Mouse (Mus musculus) small intestine, adult 2 months (tissue): ENCODE results near the gene Rbm14. TPM values are rescaled to one million over a fixed set of nuclear protein-coding genes. Genes with fewer than 3 reads are reported as not detected.

ENCODE experiments used
- H3K27ac ChIP-seq: fragments of 200-500 bp; 2 replicates; pipeline ENCODE4 v1.5.1; 2012; ENCODE audit warnings: low read depth, low read length, control low read depth, inconsistent platforms; ENCODE audit not compliant: insufficient read depth
- H3K27me3 ChIP-seq: fragments of 200-500 bp; 2 replicates; pipeline ENCODE4 v1.6.1; 2012; ENCODE audit warnings: mild to moderate bottlenecking, moderate library complexity, low read length, inconsistent platforms; ENCODE audit not compliant: control insufficient read depth, insufficient read depth
- H3K36me3 ChIP-seq: fragments of 200-500 bp; 2 replicates; pipeline ENCODE4 v1.6.1; 2012; ENCODE audit warnings: mild to moderate bottlenecking, low read length, control low read depth, inconsistent platforms; ENCODE audit not compliant: control insufficient read depth, insufficient read depth
- H3K4me1 ChIP-seq: fragments of 200-500 bp; 2 replicates; pipeline ENCODE4 v1.6.1; 2012; ENCODE audit warnings: low read length, inconsistent platforms, mixed read lengths; ENCODE audit not compliant: control insufficient read depth, insufficient read depth, insufficient read length
- H3K4me3 ChIP-seq: fragments of 200-500 bp; 2 replicates; pipeline ENCODE4 v1.5.1; 2012; ENCODE audit warnings: low read depth, mild to moderate bottlenecking, control low read depth, inconsistent platforms, low read length, moderate library complexity
- CTCF ChIP-seq: fragments of 200-500 bp; IDR thresholded peaks from 2 replicates; pipeline ENCODE4 v1.5.1; 2012; ENCODE audit warnings: low read depth, mild to moderate bottlenecking, control low read depth, inconsistent platforms, low read length, moderate library complexity, mixed read lengths; ENCODE audit not compliant: insufficient replicate concordance, insufficient read length; ENCODE audit errors: extremely low read depth
- POLR2A ChIP-seq: fragments of 200-500 bp; IDR thresholded peaks from 2 replicates; pipeline ENCODE4 v1.6.1; 2012; ENCODE audit warnings: low read depth, mild to moderate bottlenecking, control low read depth, inconsistent platforms, low read length, moderate library complexity
- WGBS: fragments of 180-500 bp; shearing (Covaris S2); methylation state at CpG from one replicate; pipeline ENCODE4 v1.1.7; 2018; 5-methylcytosine and 5-hydroxymethylcytosine counted together
- polyA plus RNA-seq: library from polyadenylated mRNA; depleted of rRNA; stranded (reverse); fragments of >200 nt; gene quantifications from 2 replicates; pipeline ENCODE4 v1.2.3, GENCODE M21; 2012

The Rbm14 gene
- polyA plus RNA-seq, 1 experiment = 65.3 TPM

- H3K27ac ChIP-seq = peak overlapping the region; percentile 84
- no peaks in the 10 kb centered on the region for H3K36me3 ChIP-seq
- WGBS = under 1% methylated on average over 12 of the region's 12 CpGs
- TF ChIP-seq POLR2A (no peak; the same call in 1 of the 2 replicates), CTCF (no peak)
- peak overlapping the region; percentile 62 for H3K4me3 ChIP-seq
- H3K27me3 ChIP-seq = no peaks in the 10 kb centered on the region
- peaks cover 10% of the 10 kb centered on the region; the same call in 1 of the 2 replicates for H3K4me1 ChIP-seq
These were observed 442 bp upstream of the Rbm14 start for GRCm38 (mm10) chr19:4811909-4812242.

GRCm38 (mm10) chr19:4810746-4811062, 730 bp downstream of the Rbm14 start:
- under 1% methylated on average over 17 of the region's 17 CpGs for WGBS
- Histone ChIP-seq H3K27ac (peak overlapping the region; percentile 81), H3K4me1 (peaks cover 8% of the 10 kb centered on the region; the same call in 1 of the 2 replicates), H3K4me3 (peak overlapping the region; percentile 78), H3K27me3 (no peaks in the 10 kb centered on the region), H3K36me3 (no peaks in the 10 kb centered on the region)
- TF ChIP-seq CTCF (no peak), POLR2A (no peak)

GRCm38 (mm10) chr19:4810309-4810708, 1.1 kb downstream of the Rbm14 start:
- no peaks in the 10 kb centered on the region for H3K36me3 ChIP-seq
- TF ChIP-seq POLR2A (no peak), CTCF (no peak)
- WGBS = under 1% methylated on average over 14 of the region's 14 CpGs
- no peaks in the 10 kb centered on the region for H3K27me3 ChIP-seq
- peak overlapping the region; percentile 78 for H3K4me3 ChIP-seq
- H3K4me1 ChIP-seq = peaks cover 8% of the 10 kb centered on the region; the same call in 1 of the 2 replicates
- H3K27ac ChIP-seq = no peak overlapping the region

GRCm38 (mm10) chr19:4803283-4803682, 8.2 kb downstream of the Rbm14 start:
- no peaks in the 10 kb centered on the region; the same call in 1 of the 2 replicates for H3K4me1 ChIP-seq
- H3K27ac ChIP-seq = no peak overlapping the region
- WGBS = 81% methylated on average over 10 of the region's 10 CpGs
- TF ChIP-seq CTCF (no peak), POLR2A (no peak)
- no peak overlapping the region for H3K4me3 ChIP-seq
- H3K36me3 ChIP-seq = peaks cover 48% of the 10 kb centered on the region
- H3K27me3 ChIP-seq = no peaks in the 10 kb centered on the region

GRCm38 (mm10) chr19:4802691-4803091, 8.7 kb downstream of the Rbm14 start:
- Histone ChIP-seq H3K27ac (no peak overlapping the region), H3K4me3 (no peak overlapping the region), H3K4me1 (no peaks in the 10 kb centered on the region; the same call in 1 of the 2 replicates), H3K36me3 (peaks cover 50% of the 10 kb centered on the region), H3K27me3 (no peaks in the 10 kb centered on the region)
- 97% methylated on average over 7 of the region's 7 CpGs for WGBS
- TF ChIP-seq CTCF = no peak
- TF ChIP-seq POLR2A = no peak

- Histone ChIP-seq H3K27me3 (no peaks in the 10 kb centered on the region), H3K27ac (no peak overlapping the region), H3K4me1 (no peaks in the 10 kb centered on the region), H3K36me3 (peaks cover 52% of the 10 kb centered on the region), H3K4me3 (no peak overlapping the region)
- 88% methylated on average over 5 of the region's 5 CpGs for WGBS
- TF ChIP-seq CTCF = no peak
- TF ChIP-seq POLR2A = no peak
These were observed 12.4 kb downstream of the Rbm14 start for GRCm38 (mm10) chr19:4799083-4799482.

- H3K4me3 ChIP-seq = no peak overlapping the region
- H3K27ac ChIP-seq = no peak overlapping the region
- H3K4me1 ChIP-seq = no peaks in the 10 kb centered on the region
- H3K36me3 ChIP-seq = peaks cover 40% of the 10 kb centered on the region
- WGBS = 97% methylated on average over 2 of the region's 2 CpGs
- H3K27me3 ChIP-seq = no peaks in the 10 kb centered on the region
- TF ChIP-seq POLR2A (no peak), CTCF (no peak)
These were observed 13.6 kb downstream of the Rbm14 start for GRCm38 (mm10) chr19:4797846-4798245.
